In genomic region chr16:91578980-91579720, GRCm38 (mm10) we compare ENCODE assay signal across 17 mouse cellular contexts. TPM values are rescaled to one million over a fixed set of nuclear protein-coding genes. Genes with fewer than 3 reads are reported as not detected.
A peak's percentile ranks its signal among the peaks of the same experiment; 100 is the strongest.
DNase-seq lines count a peak whose midpoint lies in the region; ATAC-seq and TF ChIP-seq lines count a peak whose summit lies in the region.
"Had no signal": no experiment of that assay in that cellular context is flagged by ENCODE, and none has a peak within 500 bp of the region (broad histone marks: within the 10 kb centered on the region; RNA-seq: fewer than 3 reads in every experiment).

No protein-coding gene starts in this region.

- H3K4me1 ChIP-seq in forebrain, embryonic 14.5 days (ENCODE audit: control insufficient read depth, insufficient read depth, low read length) = no peaks in the 10 kb centered on the region
- H3K4me1 ChIP-seq in forebrain, embryonic 10.5 days = peaks cover 8% of the 10 kb centered on the region
- peaks cover 18% of the 10 kb centered on the region for H3K4me1 ChIP-seq in limb, embryonic 12.5 days (replicated peaks)
- H3K4me1 ChIP-seq in limb, embryonic 10.5 days = peaks cover 12% of the 10 kb centered on the region
- peaks cover 17% of the 10 kb centered on the region for H3K4me1 ChIP-seq in limb, embryonic 13.5 days
- H3K4me1 ChIP-seq: kidney, embryonic 15.5 days; liver, embryonic 15.5 days had no signal

- H3K27me3 ChIP-seq in forebrain, embryonic 14.5 days (replicated peaks; ENCODE audit: control insufficient read depth, insufficient read depth, low read length) = no peaks in the 10 kb centered on the region
- no peaks in the 10 kb centered on the region for H3K27me3 ChIP-seq in forebrain, embryonic 10.5 days (ENCODE audit: poor library complexity, severe bottlenecking)
- H3K27me3 ChIP-seq in limb, embryonic 12.5 days = no peaks in the 10 kb centered on the region
- no peaks in the 10 kb centered on the region for H3K27me3 ChIP-seq in limb, embryonic 10.5 days (ENCODE audit: low read depth, poor library complexity, severe bottlenecking)
- H3K27me3 ChIP-seq in limb, embryonic 13.5 days = no peaks in the 10 kb centered on the region
- H3K27me3 ChIP-seq: heart, embryonic 12.5 days; kidney, embryonic 15.5 days; liver, embryonic 15.5 days had no signal

- peak; percentile 95 for ATAC-seq in forebrain, embryonic 14.5 days
- ATAC-seq in limb, embryonic 12.5 days (ENCODE audit: insufficient number of reproducible peaks, insufficient read depth, low FRiP score, low TSS enrichment, low read depth) = no peak; the same call in 1 of the 2 replicates
- peak; percentile 59 for ATAC-seq in limb, embryonic 13.5 days (ENCODE audit: low FRiP score, low read depth)

- no peak for TF ChIP-seq POLR2A in brain, embryonic 14.5 days (IDR thresholded peaks at IDR 0.05; ENCODE audit: borderline replicate concordance, extremely low read depth, insufficient read depth, insufficient read length, poor library complexity, severe bottlenecking)

- H3K9ac ChIP-seq in forebrain, embryonic 14.5 days (ENCODE audit: low read length) = no peak overlapping the region
- H3K9ac ChIP-seq in limb, embryonic 12.5 days (replicated peaks) = no peak overlapping the region
- no peak overlapping the region for H3K9ac ChIP-seq in limb, embryonic 13.5 days
- H3K9ac ChIP-seq: heart, embryonic 12.5 days; kidney, embryonic 15.5 days; liver, embryonic 15.5 days had no signal

- DNase-seq in forebrain, embryonic 14.5 days (ENCODE audit: low spot score) = peak; percentile 93
- DNase-seq in forebrain, embryonic 10.5 days (ENCODE audit: extremely low spot score, low spot score) = no peak
- DNase-seq in limb, embryonic 10.5 days (ENCODE audit: low spot score) = no peak
- peak; percentile 95 for DNase-seq in brain, embryonic 14.5 days (ENCODE audit: low read depth)
- DNase-seq in heart, adult 9 months (ENCODE audit: low spot score in 2 of 2) = no peak
- DNase-seq in spleen, postnatal 36 days (ENCODE audit: low spot score in 2 of 2) = no peak
- DNase-seq: adrenal gland, postnatal 25 days; embryo, embryonic 11 days; gastrocnemius, postnatal 25 days; thymus, postnatal 14 days had no signal

- peaks cover 27% of the 10 kb centered on the region for H3K36me3 ChIP-seq in forebrain, embryonic 14.5 days (ENCODE audit: control insufficient read depth, insufficient read depth, low read length)
- peaks cover 34% of the 10 kb centered on the region for H3K36me3 ChIP-seq in forebrain, embryonic 10.5 days (replicated peaks)
- H3K36me3 ChIP-seq in limb, embryonic 12.5 days = peaks cover 21% of the 10 kb centered on the region
- H3K36me3 ChIP-seq in limb, embryonic 10.5 days = peaks cover 10% of the 10 kb centered on the region
- peaks cover 17% of the 10 kb centered on the region for H3K36me3 ChIP-seq in limb, embryonic 13.5 days

- H3K4me2 ChIP-seq in forebrain, embryonic 14.5 days (ENCODE audit: low read length) = no peak overlapping the region
- H3K4me2 ChIP-seq in limb, embryonic 12.5 days = no peak overlapping the region
- peak overlapping the region; percentile 3; the same call in 1 of the 2 replicates for H3K4me2 ChIP-seq in limb, embryonic 13.5 days (replicated peaks)
- H3K4me2 ChIP-seq: heart, embryonic 12.5 days; kidney, embryonic 15.5 days; liver, embryonic 15.5 days; midbrain, embryonic 11.5 days had no signal

- WGBS in forebrain, embryonic 14.5 days = 70% methylated on average over 14 of the region's 14 CpGs
- 90% methylated on average over 14 of the region's 14 CpGs for WGBS in forebrain, embryonic 10.5 days
- 55% methylated on average over 14 of the region's 14 CpGs for WGBS in limb, embryonic 12.5 days
- 76% methylated on average over 14 of the region's 14 CpGs for WGBS in limb, embryonic 10.5 days
- 53% methylated on average over 14 of the region's 14 CpGs for WGBS in limb, embryonic 13.5 days

- no peak overlapping the region for H3K4me3 ChIP-seq in forebrain, embryonic 14.5 days (ENCODE audit: low read depth, low read length)
- no peak overlapping the region for H3K4me3 ChIP-seq in forebrain, embryonic 10.5 days
- H3K4me3 ChIP-seq in limb, embryonic 12.5 days (replicated peaks) = no peak overlapping the region
- H3K4me3 ChIP-seq in limb, embryonic 10.5 days = no peak overlapping the region
- no peak overlapping the region for H3K4me3 ChIP-seq in limb, embryonic 13.5 days
- H3K4me3 ChIP-seq: erythroblast, embryonic 14.5 days; heart, embryonic 12.5 days; kidney, embryonic 15.5 days; liver, embryonic 15.5 days had no signal

- no peaks in the 10 kb centered on the region for H3K9me3 ChIP-seq in forebrain, embryonic 14.5 days (replicated peaks; ENCODE audit: control insufficient read depth, low read length)
- H3K9me3 ChIP-seq in forebrain, embryonic 10.5 days = no peaks in the 10 kb centered on the region
- no peaks in the 10 kb centered on the region for H3K9me3 ChIP-seq in limb, embryonic 12.5 days
- H3K9me3 ChIP-seq in limb, embryonic 10.5 days (replicated peaks) = no peaks in the 10 kb centered on the region
- no peaks in the 10 kb centered on the region for H3K9me3 ChIP-seq in limb, embryonic 13.5 days
- H3K9me3 ChIP-seq: heart, embryonic 12.5 days; kidney, embryonic 15.5 days; liver, embryonic 15.5 days had no signal

- peak overlapping the region; percentile 56; the same call in 1 of the 2 replicates for H3K27ac ChIP-seq in forebrain, embryonic 14.5 days (ENCODE audit: low read depth, low read length)
- H3K27ac ChIP-seq in forebrain, embryonic 10.5 days = no peak overlapping the region
- H3K27ac ChIP-seq in limb, embryonic 12.5 days = peak overlapping the region; percentile 62; the same call in 1 of the 2 replicates
- H3K27ac ChIP-seq in limb, embryonic 10.5 days = no peak overlapping the region
- H3K27ac ChIP-seq in limb, embryonic 13.5 days = peak overlapping the region; percentile 15; the same call in 1 of the 2 replicates
- H3K27ac ChIP-seq: kidney, embryonic 15.5 days; liver, embryonic 15.5 days had no signal

- no peak for TF ChIP-seq CTCF in brain, embryonic 14.5 days (IDR thresholded peaks at IDR 0.05; ENCODE audit: borderline replicate concordance, extremely low read depth, insufficient read depth, insufficient read length)

RNA-seq across cellular contexts. Expression of gene Tmem50b, which starts 18.4 kb away (rescaled TPM):
- 105 and 111 TPM in 2 replicates for polyA plus RNA-seq in forebrain, embryonic 14.5 days (2014; fragmentation: Nextera tagmentation; extraction: Ambion mirVana)
- polyA plus RNA-seq in forebrain, embryonic 10.5 days (2016; fragmentation: Nextera tagmentation; extraction: Ambion mirVana) = 32.7 and 33.8 TPM in 2 replicates
- 26.1 and 28.6 TPM in 2 replicates for polyA plus RNA-seq in limb, embryonic 12.5 days (2016; fragmentation: Nextera tagmentation; extraction: Ambion mirVana)
- polyA plus RNA-seq in limb, embryonic 10.5 days (2016; fragmentation: Nextera tagmentation; extraction: Ambion mirVana) = 19.8 and 25.7 TPM in 2 replicates
- 52.3 and 55.4 TPM in 2 replicates for polyA plus RNA-seq in brain, embryonic 14.5 days (2012; rRNA removed)
- polyA plus RNA-seq in limb, embryonic 13.5 days (2015; fragmentation: Nextera tagmentation; extraction: Ambion mirVana) = 29.9 and 31.5 TPM in 2 replicates

RNA-seq across cellular contexts. Expression of gene Ifngr2, which starts 32.3 kb away (rescaled TPM):
- 77.3 and 100 TPM in 2 replicates for polyA plus RNA-seq in forebrain, embryonic 14.5 days (2014; fragmentation: Nextera tagmentation; extraction: Ambion mirVana)
- polyA plus RNA-seq in forebrain, embryonic 10.5 days (2016; fragmentation: Nextera tagmentation; extraction: Ambion mirVana) = 27.2 and 28.0 TPM in 2 replicates
- polyA plus RNA-seq in limb, embryonic 12.5 days (2016; fragmentation: Nextera tagmentation; extraction: Ambion mirVana) = 44.2 and 45.8 TPM in 2 replicates
- polyA plus RNA-seq in limb, embryonic 10.5 days (2016; fragmentation: Nextera tagmentation; extraction: Ambion mirVana) = 24.1 and 32.9 TPM in 2 replicates
- 34.8 and 43.1 TPM in 2 replicates for polyA plus RNA-seq in brain, embryonic 14.5 days (2012; rRNA removed)
- polyA plus RNA-seq in limb, embryonic 13.5 days (2015; fragmentation: Nextera tagmentation; extraction: Ambion mirVana) = 48.1 and 49.6 TPM in 2 replicates

RNA-seq across cellular contexts. Expression of gene Dnajc28, which starts 39.7 kb away (rescaled TPM):
- 7.2 and 8.4 TPM in 2 replicates for polyA plus RNA-seq in forebrain, embryonic 14.5 days (2014; fragmentation: Nextera tagmentation; extraction: Ambion mirVana)
- polyA plus RNA-seq in forebrain, embryonic 10.5 days (2016; fragmentation: Nextera tagmentation; extraction: Ambion mirVana) = 2.9 and 4.0 TPM in 2 replicates
- polyA plus RNA-seq in limb, embryonic 12.5 days (2016; fragmentation: Nextera tagmentation; extraction: Ambion mirVana) = 4.2 and 4.9 TPM in 2 replicates
- polyA plus RNA-seq in limb, embryonic 10.5 days (2016; fragmentation: Nextera tagmentation; extraction: Ambion mirVana) = 3.0 and 4.6 TPM in 2 replicates
- polyA plus RNA-seq in brain, embryonic 14.5 days (2012; rRNA removed) = 3.6 and 3.9 TPM in 2 replicates
- 3.8 and 5.2 TPM in 2 replicates for polyA plus RNA-seq in limb, embryonic 13.5 days (2015; fragmentation: Nextera tagmentation; extraction: Ambion mirVana)

Comparison
In these comparisons a context has a peak if more than half of its experiments do, and no peak if none do; other contexts are left out.
1. DNase-seq: peak in forebrain, embryonic 14.5 days (single experiment) and brain, embryonic 14.5 days (single experiment); none in forebrain, embryonic 10.5 days (single experiment), limb, embryonic 10.5 days (single experiment), heart, adult 9 months (0 of 2) and spleen, postnatal 36 days (0 of 2).
2. H3K27ac ChIP-seq: peak in forebrain, embryonic 14.5 days (single experiment), limb, embryonic 12.5 days (single experiment) and limb, embryonic 13.5 days (single experiment); none in forebrain, embryonic 10.5 days (single experiment) and limb, embryonic 10.5 days (single experiment).